Mouse (Mus musculus): ENCODE results near the gene Nkx2-1.

GRCm38 (mm10) chr12:56538601-56539000, 1.9 kb upstream of the Nkx2-1 start:
- no peak for TF ChIP-seq CTCF (IDR thresholded peaks at IDR 0.05; ENCODE audit: low read depth)
- TF ChIP-seq EP300 (IDR thresholded peaks at IDR 0.05; ENCODE audit: low read depth), result no peak

Measured in heart, postnatal 0 days (tissue).